Mouse (Mus musculus) MEL (cell line): Measurements from ENCODE around the gene Atxn10. TPM values are rescaled to one million over a fixed set of nuclear protein-coding genes. Genes with fewer than 3 reads are reported as not detected.

Experiments used
- DNase-seq: peaks from one replicate; pipeline ENCODE4 v3.0.0; 2011; ENCODE audit warnings: low read depth, low spot score
- H3K27ac ChIP-seq: 2 replicates; pipeline ENCODE4 v1.5.1; 2012; ENCODE audit warnings: low read depth, mild to moderate bottlenecking, control low read depth, low read length, moderate library complexity; ENCODE audit not compliant: control insufficient read depth
- H3K27me3 ChIP-seq, 2 experiments: fragments of 150-350 bp in 1 of 2; sonication (generic) in 1 of 2; 2 replicates each; pipeline ENCODE4 v1.6.1; 2012; ENCODE audit warnings: low read length in 2 of 2, mild to moderate bottlenecking in 2 of 2, improper control_type of control experiment in 1 of 2, moderate library complexity in 1 of 2; ENCODE audit not compliant: insufficient read depth in 2 of 2, control insufficient read depth in 1 of 2
- H3K36me3 ChIP-seq, 2 experiments: 2 replicates each; pipeline ENCODE4 v1.6.1; 2012 to 2014; ENCODE audit warnings: low read length in 2 of 2, improper control_type of control experiment in 1 of 2, inconsistent platforms in 1 of 2, mild to moderate bottlenecking in 1 of 2; ENCODE audit not compliant: insufficient read depth in 2 of 2, control insufficient read depth in 1 of 2
- H3K4me1 ChIP-seq, 2 experiments: fragments of 150-350 bp in 1 of 2; sonication (generic) in 1 of 2; 2 replicates each; pipeline ENCODE4 v1.6.1; 2012; ENCODE audit warnings: low read length in 2 of 2, improper control_type of control experiment in 1 of 2, mild to moderate bottlenecking in 1 of 2; ENCODE audit not compliant: insufficient read depth in 2 of 2, control insufficient read depth in 1 of 2
- H3K4me3 ChIP-seq, 2 experiments: fragments of 150-350 bp in 1 of 2; sonication (generic) in 1 of 2; 2 replicates each; pipeline ENCODE4 v1.5.1; 2012; ENCODE audit warnings: low read depth in 2 of 2, low read length in 2 of 2, mild to moderate bottlenecking in 2 of 2, moderate library complexity in 2 of 2, control low read depth in 1 of 2, improper control_type of control experiment in 1 of 2; ENCODE audit not compliant: control insufficient read depth in 1 of 2, insufficient read depth in 1 of 2
- H3K79me2 ChIP-seq: 2 replicates; pipeline ENCODE4 v1.6.1; 2012; ENCODE audit warnings: mild to moderate bottlenecking, low read length, moderate library complexity; ENCODE audit not compliant: control insufficient read depth, poor library complexity, insufficient read depth
- H3K9ac ChIP-seq: 2 replicates; pipeline ENCODE4 v1.6.1; 2012; ENCODE audit warnings: low read depth, mild to moderate bottlenecking, control low read depth, low read length, moderate library complexity; ENCODE audit not compliant: control insufficient read depth, poor library complexity, severe bottlenecking
- H3K9me3 ChIP-seq: fragments of 150-350 bp; sonication (generic); replicated peaks from 2 replicates; pipeline ENCODE4 v1.6.1; 2012; ENCODE audit warnings: mild to moderate bottlenecking, low read length, improper control_type of control experiment, moderate library complexity; ENCODE audit not compliant: insufficient read depth
- BHLHE40 ChIP-seq: IDR thresholded peaks from 2 replicates; pipeline ENCODE4 v1.6.1; 2012; ENCODE audit warnings: low read depth, mild to moderate bottlenecking, inconsistent platforms, low read length, improper control_type of control experiment, borderline replicate concordance
- CHD2 ChIP-seq: IDR thresholded peaks from 2 replicates; pipeline ENCODE4 v1.6.1; 2011; ENCODE audit warnings: low read length, improper control_type of control experiment
- CTCF ChIP-seq, 3 experiments: IDR thresholded peaks in 2 of 3; conservative IDR thresholded peaks in 1 of 3; 2 replicates each; pipeline ENCODE4 v1.5.1; 2011 to 2012; ENCODE audit warnings: low read length in 3 of 3, low read depth in 2 of 3, mild to moderate bottlenecking in 2 of 3, improper control_type of control experiment in 1 of 3, inconsistent platforms in 1 of 3, mixed read lengths in 1 of 3, moderate library complexity in 1 of 3; ENCODE audit not compliant: control insufficient read depth in 1 of 3, insufficient read depth in 1 of 3, poor library complexity in 1 of 3, severe bottlenecking in 1 of 3
- ELF1 ChIP-seq: IDR thresholded peaks from 2 replicates; pipeline ENCODE4 v1.6.1; 2014; ENCODE audit warnings: low read depth, mild to moderate bottlenecking, inconsistent platforms, low read length, improper control_type of control experiment, moderate library complexity
- EP300 ChIP-seq, 2 experiments: IDR thresholded peaks; 2 replicates each; pipeline ENCODE4 v1.6.1; 2011; ENCODE audit warnings: improper control_type of control experiment in 2 of 2, low read length in 2 of 2, low read depth in 1 of 2, mild to moderate bottlenecking in 1 of 2
- HCFC1 ChIP-seq: IDR thresholded peaks from 2 replicates; pipeline ENCODE4 v1.6.1; 2012; ENCODE audit warnings: low read depth, mild to moderate bottlenecking, inconsistent platforms, low read length, improper control_type of control experiment, moderate library complexity
- MEF2A ChIP-seq: IDR thresholded peaks from 2 replicates; pipeline ENCODE4 v1.6.1; 2014; ENCODE audit warnings: low read depth, mild to moderate bottlenecking, inconsistent platforms, low read length, improper control_type of control experiment; ENCODE audit not compliant: poor library complexity, insufficient replicate concordance, severe bottlenecking; ENCODE audit errors: extremely low read depth
- MXI1 ChIP-seq: IDR thresholded peaks from 2 replicates; pipeline ENCODE4 v1.6.1; 2011; ENCODE audit warnings: mild to moderate bottlenecking, low read depth, low read length, improper control_type of control experiment
- MYC ChIP-seq: IDR thresholded peaks from 2 replicates; pipeline ENCODE4 v1.6.1; 2011; ENCODE audit warnings: low read depth, mild to moderate bottlenecking, low read length, improper control_type of control experiment, moderate library complexity
- NRF1 ChIP-seq: IDR thresholded peaks from 2 replicates; pipeline ENCODE4 v1.6.1; 2014; ENCODE audit warnings: low read depth, mild to moderate bottlenecking, inconsistent platforms, low read length, improper control_type of control experiment, moderate library complexity; ENCODE audit not compliant: poor library complexity, insufficient read depth, severe bottlenecking
- POLR2A ChIP-seq, 2 experiments: IDR thresholded peaks; 2 replicates each; pipeline ENCODE4 v1.6.1; 2011 to 2012; ENCODE audit warnings: low read length in 2 of 2, mild to moderate bottlenecking in 2 of 2, control low read depth in 1 of 2, improper control_type of control experiment in 1 of 2, low read depth in 1 of 2, moderate library complexity in 1 of 2; ENCODE audit not compliant: control insufficient read depth in 1 of 2, insufficient read depth in 1 of 2, poor library complexity in 1 of 2
- POLR2AphosphoS5 ChIP-seq: IDR thresholded peaks from 2 replicates; pipeline ENCODE4 v1.6.1; 2012; ENCODE audit warnings: low read depth, borderline replicate concordance, mild to moderate bottlenecking, inconsistent platforms, low read length, moderate library complexity, mixed read lengths
- RAD21 ChIP-seq: IDR thresholded peaks from 2 replicates; pipeline ENCODE4 v1.6.1; 2011; ENCODE audit warnings: mild to moderate bottlenecking, low read depth, low read length, improper control_type of control experiment
- SMC3 ChIP-seq: IDR thresholded peaks from 2 replicates; pipeline ENCODE4 v1.6.1; 2011; ENCODE audit warnings: low read depth, low read length, improper control_type of control experiment
- TAL1 ChIP-seq: IDR thresholded peaks from 2 replicates; pipeline ENCODE4 v1.6.1; 2012; ENCODE audit warnings: mild to moderate bottlenecking, inconsistent platforms, low read length, moderate library complexity, mixed read lengths
- ZKSCAN1 ChIP-seq: IDR thresholded peaks from 2 replicates; pipeline ENCODE4 v1.6.1; 2012; ENCODE audit warnings: low read depth, mild to moderate bottlenecking, inconsistent platforms, low read length, improper control_type of control experiment, moderate library complexity
- polyA plus RNA-seq, 2 experiments: library from polyadenylated mRNA; stranded (reverse) in 1 of 2; unstranded in 1 of 2; fragments of >175 nt in 1 of 2; fragments of >200 nt in 1 of 2; gene quantifications; 2 replicates each; pipeline versions ENCODE4 v1.2.1 to v1.2.4; 2012; ENCODE audit warnings: low replicate concordance in 2 of 2, low read depth in 1 of 2; ENCODE audit not compliant: insufficient read length in 2 of 2, insufficient read depth in 1 of 2, missing spikeins in 1 of 2
- total RNA-seq: library from RNA; depleted of rRNA; stranded (reverse); fragments of 300-350 nt; gene quantifications from 2 replicates; pipeline ENCODE4 v1.2.3, GENCODE M21; 2012

Gene Atxn10
- total and polyA plus RNA-seq, 3 experiments, result 24.5 to 75.6 (median 45.0) TPM

- no peaks in the 10 kb centered on the region for H3K79me2 ChIP-seq
- DNase-seq, result no peak
- H3K36me3 ChIP-seq, result no peaks in the 10 kb centered on the region
- no peaks in the 10 kb centered on the region for H3K27me3 ChIP-seq
- H3K4me1 ChIP-seq, result no peaks in the 10 kb centered on the region
- H3K9me3 ChIP-seq, result no peaks in the 10 kb centered on the region
- H3K4me3 ChIP-seq, result no peak overlapping the region
- no peak overlapping the region for H3K9ac ChIP-seq
- no peak for TF ChIP-seq MYC
- TF ChIP-seq TAL1, result no peak
- TF ChIP-seq POLR2A (IDR thresholded peaks at IDR 0.05; ENCODE audit: control insufficient read depth in 1 of 2, insufficient read depth in 1 of 2, low read depth in 1 of 2, low read length in 2 of 2, poor library complexity in 1 of 2), result no peak
- TF ChIP-seq SMC3, result no peak
- no peak for TF ChIP-seq EP300 (IDR thresholded peaks at IDR 0.05; ENCODE audit: low read depth in 1 of 2, low read length in 2 of 2)
- TF ChIP-seq CHD2, result no peak
- TF ChIP-seq MEF2A, result no peak
- TF ChIP-seq ELF1, result no peak
- TF ChIP-seq ZKSCAN1, result no peak
- no peak for TF ChIP-seq HCFC1
- TF ChIP-seq RAD21, result no peak
- TF ChIP-seq NRF1, result no peak
- TF ChIP-seq BHLHE40, result no peak
- no peak for TF ChIP-seq POLR2AphosphoS5
- TF ChIP-seq, all 39 proteins: peak for 0
- H3K27ac ChIP-seq, result no peak overlapping the region
Measured at GRCm38 (mm10) chr15:85474697-85475096, 138.7 kb downstream of the Atxn10 start.

GRCm38 (mm10) chr15:85477584-85477983, 141.5 kb downstream of the Atxn10 start:
- Histone ChIP-seq H3K79me2 (no peaks in the 10 kb centered on the region), H3K27me3 (no peaks in the 10 kb centered on the region), H3K27ac (no peak overlapping the region), H3K9me3 (no peaks in the 10 kb centered on the region), H3K36me3 (no peaks in the 10 kb centered on the region), H3K4me3 (no peak overlapping the region), H3K4me1 (no peaks in the 10 kb centered on the region), H3K9ac (no peak overlapping the region)
- TF ChIP-seq RAD21 (peak; percentile 22; the same call in 1 of the 2 replicates), SMC3 (peak; percentile 59), MXI1 (no peak), CTCF (IDR thresholded peaks at IDR 0.05 in 2 of 3, conservative IDR thresholded peaks at IDR 0.05 in 1 of 3; ENCODE audit: control insufficient read depth in 1 of 3, insufficient read depth in 1 of 3, low read depth in 2 of 3, low read length in 3 of 3, poor library complexity in 1 of 3, severe bottlenecking in 1 of 3) (peak; percentile 61 to 64 (median 61))
- peak; percentile 38 for DNase-seq
